Mouse (Mus musculus): ENCODE measurements around the gene Zscan4b.
"Not testable (repeated sequence)": the region's sequence is repeated elsewhere in the genome, so short reads cannot be mapped to it uniquely, and the experiment has no call there.

Zscan4b gene

DNA sequence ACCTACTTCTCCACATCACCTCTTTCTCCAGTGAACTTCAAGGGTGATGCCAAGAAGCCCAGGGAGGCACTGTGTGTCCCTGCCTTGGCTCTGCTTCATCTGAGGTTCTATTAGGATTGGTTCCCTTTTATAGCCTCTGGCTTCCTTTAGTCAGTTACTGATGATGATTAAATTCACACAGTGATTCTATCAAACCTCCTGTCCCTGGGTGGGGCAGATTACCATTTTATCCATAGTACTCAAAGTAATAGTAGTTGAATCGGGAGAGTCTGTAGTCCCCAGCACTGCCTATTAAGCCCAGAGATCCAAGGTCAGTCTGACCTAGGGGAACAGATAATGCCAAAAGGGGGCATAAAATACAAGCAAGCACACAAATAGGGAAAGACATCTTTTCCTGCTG is at the start of gene Zscan4b:
Gene Zscan4b (minus strand): TSS at position 101 of the 400 bp plus-strand sequence.
- CTCF ChIA-PET: not testable (repeated sequence)
